Mouse (Mus musculus) kidney, embryonic 14.5 days (tissue): ENCODE data around the gene Rasgrf1. TPM values are rescaled to one million over a fixed set of nuclear protein-coding genes. Genes with fewer than 3 reads are reported as not detected.

ENCODE experiments used
- ATAC-seq: fragments of 200-750 bp; cut with Nextera tagmentation; 2 replicates; pipeline ENCODE4 v1.8.0; 2017; ENCODE audit warnings: moderate number of reproducible peaks, mild to moderate bottlenecking, moderate TSS enrichment, moderate library complexity; ENCODE audit not compliant: low FRiP score, low TSS enrichment
- H3K27ac ChIP-seq: fragments of 300-500 bp; sonication (generic); 2 replicates; pipeline ENCODE4 v1.5.1; 2014; ENCODE audit warnings: low read depth, mild to moderate bottlenecking, low read length, moderate library complexity, mixed read lengths
- H3K27me3 ChIP-seq: fragments of 300-500 bp; sonication (generic); 2 replicates; pipeline ENCODE4 v1.6.1; 2014; ENCODE audit warnings: mild to moderate bottlenecking, low read length; ENCODE audit not compliant: control insufficient read depth, insufficient read depth
- H3K36me3 ChIP-seq: fragments of 300-500 bp; sonication (generic); 2 replicates; pipeline ENCODE4 v1.6.1; 2014; ENCODE audit warnings: low read length, mixed read lengths; ENCODE audit not compliant: control insufficient read depth, insufficient read depth
- H3K4me1 ChIP-seq: fragments of 300-500 bp; sonication (generic); 2 replicates; pipeline ENCODE4 v1.6.1; 2014; ENCODE audit warnings: low read length, mixed read lengths; ENCODE audit not compliant: control insufficient read depth, insufficient read depth
- H3K4me2 ChIP-seq: fragments of 300-500 bp; sonication (generic); replicated peaks from 2 replicates; pipeline ENCODE4 v1.6.1; 2014; ENCODE audit warnings: low read depth, mild to moderate bottlenecking, low read length
- H3K4me3 ChIP-seq: fragments of 300-500 bp; sonication (generic); 2 replicates; pipeline ENCODE4 v1.5.1; 2014; ENCODE audit warnings: mild to moderate bottlenecking, low read length
- H3K9ac ChIP-seq: fragments of 300-500 bp; sonication (generic); 2 replicates; pipeline ENCODE4 v1.6.1; 2014; ENCODE audit warnings: low read depth, mild to moderate bottlenecking, low read length, moderate library complexity
- H3K9me3 ChIP-seq: fragments of 300-500 bp; sonication (generic); 2 replicates; pipeline ENCODE4 v1.6.1; 2016; ENCODE audit warnings: low read length; ENCODE audit not compliant: control insufficient read depth
- WGBS: fragments of 180-500 bp; shearing (Covaris S2); extraction: QIAGEN DNeasy Blood & Tissue Kit; methylation state at CpG from one replicate; pipeline ENCODE4 v1.1.7; 2014; 5-methylcytosine and 5-hydroxymethylcytosine counted together
- polyA plus RNA-seq: library from polyadenylated mRNA; unstranded; fragments of >200 nt; fragmentation: Nextera tagmentation; extraction: Ambion mirVana; gene quantifications from 2 replicates; pipeline ENCODE4 v1.2.1, GENCODE M21; 2014

Gene Rasgrf1
- polyA plus RNA-seq, 1 experiment from 2014 or later = 0.11 TPM

DNA sequence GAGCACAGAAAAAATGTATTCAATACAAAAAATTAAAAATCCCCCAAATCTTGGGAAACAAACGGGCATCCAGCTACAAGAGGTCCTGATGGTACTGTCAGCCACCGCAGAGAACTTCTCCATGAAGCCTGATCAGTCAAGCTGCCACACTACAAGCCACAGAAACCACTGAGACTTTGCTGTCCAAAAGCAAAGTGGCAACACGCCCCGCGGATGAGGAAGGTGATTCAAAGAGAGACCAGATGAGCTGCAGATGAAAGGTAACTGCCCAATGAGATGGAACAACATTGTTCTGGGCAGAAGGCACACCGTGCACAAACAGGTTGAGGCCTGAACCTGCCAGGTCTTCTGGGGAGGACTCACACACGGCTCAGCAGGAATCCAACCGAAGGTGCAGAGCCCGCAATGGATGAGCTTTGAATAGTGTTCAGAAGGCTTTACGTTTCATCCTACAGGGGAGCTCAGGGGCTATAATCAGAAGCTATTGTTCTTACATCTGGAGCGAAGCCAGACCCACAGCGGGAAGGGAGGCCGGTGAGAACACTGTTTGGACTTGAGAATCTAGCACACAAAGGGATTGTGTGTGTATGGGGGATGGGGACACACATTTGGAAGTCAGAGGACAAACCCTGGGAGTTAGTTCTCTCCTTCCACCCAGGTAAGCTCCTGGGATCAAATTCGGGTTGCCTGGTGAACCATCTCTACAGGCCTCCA lies 9.4 kb upstream of the Rasgrf1 start:
- 34% methylated on average over 14 of the region's 14 CpGs for WGBS
- Histone ChIP-seq H3K4me3 (no peak overlapping the region), H3K36me3 (no peaks in the 10 kb centered on the region), H3K9me3 (no peaks in the 10 kb centered on the region), H3K9ac (no peak overlapping the region), H3K27ac (no peak overlapping the region), H3K27me3 (peaks cover 9% of the 10 kb centered on the region; the same call in 1 of the 2 replicates), H3K4me2 (no peak overlapping the region), H3K4me1 (no peaks in the 10 kb centered on the region)
- ATAC-seq = no peak

DNA sequence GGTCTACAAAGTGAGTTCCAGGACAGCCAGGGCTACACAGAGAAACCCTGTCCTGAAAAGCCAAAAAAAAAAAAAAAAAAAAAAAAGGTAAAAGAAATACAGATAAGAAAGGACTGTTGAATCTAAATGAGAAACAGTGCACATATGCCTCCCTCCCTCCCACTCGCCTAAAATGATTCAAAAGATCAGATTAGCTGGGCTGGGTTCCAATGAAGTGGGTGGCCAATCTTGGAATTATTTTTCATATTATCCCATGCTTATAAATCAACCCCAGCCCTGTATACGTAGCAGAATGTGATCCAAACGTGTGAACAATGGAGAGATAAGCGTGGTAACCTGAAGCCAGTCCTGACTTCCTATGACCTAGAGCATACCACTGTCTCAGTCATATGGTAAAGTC lies 8.5 kb upstream of the Rasgrf1 start:
- Histone ChIP-seq H3K27me3 (peaks cover 14% of the 10 kb centered on the region; the same call in 1 of the 2 replicates), H3K4me1 (no peaks in the 10 kb centered on the region), H3K9ac (no peak overlapping the region), H3K9me3 (no peaks in the 10 kb centered on the region), H3K4me2 (no peak overlapping the region), H3K4me3 (no peak overlapping the region), H3K36me3 (no peaks in the 10 kb centered on the region), H3K27ac (no peak overlapping the region)
- ATAC-seq = no peak
- 70% methylated on average over 4 of the region's 4 CpGs for WGBS

DNA sequence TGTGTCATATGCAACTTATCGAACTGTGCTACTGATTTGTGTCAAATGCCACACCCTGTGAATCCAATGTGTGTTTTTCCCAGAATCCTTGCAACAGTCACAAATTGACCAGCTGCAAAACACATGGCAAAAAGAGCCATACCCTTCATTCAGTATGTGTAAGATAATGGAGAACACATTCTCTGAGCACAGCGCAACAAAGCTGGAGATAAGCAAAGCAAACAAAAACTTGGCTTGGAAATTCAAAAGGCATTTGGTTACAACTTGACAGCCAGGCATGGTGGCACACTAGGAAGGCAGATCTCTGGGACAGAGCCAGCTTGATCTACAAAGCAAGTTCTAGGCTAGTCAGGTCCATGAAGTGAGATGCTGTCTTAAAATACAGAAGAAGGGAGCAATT lies 6.9 kb upstream of the Rasgrf1 start:
- H3K9me3 ChIP-seq = no peaks in the 10 kb centered on the region
- H3K9ac ChIP-seq = no peak overlapping the region
- H3K4me3 ChIP-seq = no peak overlapping the region
- no peaks in the 10 kb centered on the region for H3K36me3 ChIP-seq
- H3K27ac ChIP-seq = no peak overlapping the region
- no peak overlapping the region for H3K4me2 ChIP-seq
- ATAC-seq = no peak
- no peaks in the 10 kb centered on the region for H3K4me1 ChIP-seq
- 83% methylated on average over 2 of the region's 2 CpGs for WGBS
- peaks cover 30% of the 10 kb centered on the region for H3K27me3 ChIP-seq

DNA sequence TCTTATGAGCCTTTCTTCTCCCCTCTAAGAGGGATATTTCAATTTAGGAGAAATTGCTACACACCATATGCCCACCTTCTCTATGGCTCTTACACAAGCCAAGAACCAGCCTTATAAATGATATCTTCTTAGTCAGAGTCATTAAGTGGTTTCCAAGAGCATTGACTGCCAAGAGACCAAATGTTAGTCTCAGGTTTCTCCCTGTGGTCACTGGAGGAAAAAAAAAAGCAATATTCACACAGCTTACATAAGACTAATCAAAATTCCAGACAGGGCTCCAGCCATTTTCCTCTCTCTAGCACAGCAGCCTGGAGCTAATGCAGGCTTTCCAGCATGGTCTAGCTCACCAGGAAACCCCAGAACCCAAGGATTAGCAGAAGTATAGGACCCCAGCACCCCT lies 3.1 kb upstream of the Rasgrf1 start:
- no peaks in the 10 kb centered on the region for H3K36me3 ChIP-seq
- peaks cover 60% of the 10 kb centered on the region for H3K27me3 ChIP-seq
- no peak overlapping the region for H3K4me3 ChIP-seq
- H3K27ac ChIP-seq = no peak overlapping the region
- no peak overlapping the region for H3K9ac ChIP-seq
- ATAC-seq = no peak
- H3K9me3 ChIP-seq = no peaks in the 10 kb centered on the region
- H3K4me1 ChIP-seq = peaks cover 17% of the 10 kb centered on the region
- no peak overlapping the region for H3K4me2 ChIP-seq

DNA sequence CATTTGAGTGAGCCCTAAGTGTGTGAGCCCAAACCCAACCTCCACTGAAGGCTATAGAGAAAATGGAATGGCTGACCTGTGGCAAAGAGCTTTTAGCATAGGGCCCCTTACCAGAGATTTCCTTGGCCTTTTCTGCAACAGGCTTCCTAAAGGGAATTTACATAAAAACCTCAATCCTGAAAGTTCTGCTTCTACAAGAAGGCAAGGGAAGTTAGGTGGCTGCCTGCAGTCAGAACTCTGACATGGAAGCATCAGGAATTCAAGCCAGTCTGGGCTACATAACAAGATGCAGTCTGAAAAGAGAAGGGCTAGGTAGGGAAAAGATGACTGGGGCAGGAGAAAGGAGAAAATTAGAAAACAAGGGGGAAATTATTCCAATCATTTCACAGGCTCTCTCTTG lies 1.8 kb upstream of the Rasgrf1 start:
- no peak for ATAC-seq
- no peak overlapping the region for H3K4me2 ChIP-seq
- no peaks in the 10 kb centered on the region for H3K9me3 ChIP-seq
- H3K36me3 ChIP-seq = no peaks in the 10 kb centered on the region
- H3K9ac ChIP-seq = no peak overlapping the region
- H3K27me3 ChIP-seq = peaks cover 72% of the 10 kb centered on the region
- peaks cover 17% of the 10 kb centered on the region for H3K4me1 ChIP-seq
- no peak overlapping the region for H3K4me3 ChIP-seq
- no peak overlapping the region for H3K27ac ChIP-seq

DNA sequence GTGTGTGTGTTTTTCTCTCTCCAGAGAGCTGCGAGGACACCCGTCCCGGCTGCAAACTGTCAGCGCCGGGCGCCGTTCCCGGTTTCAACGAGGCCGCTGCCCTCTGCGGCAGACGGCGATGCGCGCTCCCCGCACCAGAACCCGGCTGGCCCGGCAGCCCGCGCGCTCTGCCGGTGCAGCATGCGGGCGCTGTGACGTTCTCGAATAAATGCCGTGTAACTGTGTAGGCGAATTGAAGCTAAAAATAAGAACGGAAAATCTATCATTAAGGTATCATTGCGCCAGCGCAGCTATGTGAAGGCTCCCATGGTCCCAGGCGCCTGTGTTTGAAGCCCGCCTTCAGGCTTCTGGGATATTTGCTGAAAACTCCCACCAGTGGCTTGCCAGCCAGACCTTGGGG lies 1.1 kb upstream of the Rasgrf1 start:
- no peak for ATAC-seq
- Histone ChIP-seq H3K27ac (no peak overlapping the region), H3K4me3 (peak overlapping the region; percentile 45), H3K9ac (no peak overlapping the region), H3K4me2 (peak overlapping the region; percentile 86), H3K27me3 (peaks cover 78% of the 10 kb centered on the region), H3K4me1 (peaks cover 17% of the 10 kb centered on the region), H3K9me3 (no peaks in the 10 kb centered on the region), H3K36me3 (no peaks in the 10 kb centered on the region)
- 1% methylated on average over 33 of the region's 33 CpGs for WGBS

DNA sequence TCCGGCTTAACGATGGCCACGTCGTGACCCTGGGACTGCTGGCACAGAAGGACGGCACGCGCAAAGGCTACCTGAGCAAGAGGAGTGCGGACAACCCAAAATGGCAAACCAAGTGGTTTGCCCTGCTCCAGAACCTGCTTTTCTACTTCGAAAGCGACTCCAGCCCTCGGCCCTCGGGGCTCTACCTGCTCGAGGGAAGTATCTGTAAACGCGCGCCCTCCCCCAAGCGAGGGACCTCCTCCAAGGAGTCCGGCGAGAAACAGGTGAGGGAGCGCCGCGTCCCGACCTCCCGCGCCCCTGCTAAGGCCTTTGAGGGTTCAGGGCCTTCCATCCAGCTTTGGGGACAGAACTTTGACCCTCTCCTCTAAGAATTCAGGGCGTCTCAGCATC lies 298 bp downstream of the Rasgrf1 start:
- peak; percentile 32; the same call in 1 of the 2 replicates for ATAC-seq
- Histone ChIP-seq H3K36me3 (no peaks in the 10 kb centered on the region), H3K27me3 (peaks cover 88% of the 10 kb centered on the region), H3K4me2 (peak overlapping the region; percentile 86), H3K27ac (no peak overlapping the region), H3K4me3 (peak overlapping the region; percentile 45), H3K9ac (no peak overlapping the region), H3K9me3 (no peaks in the 10 kb centered on the region), H3K4me1 (peaks cover 17% of the 10 kb centered on the region)
- WGBS = 1% methylated on average over 26 of the region's 26 CpGs

DNA sequence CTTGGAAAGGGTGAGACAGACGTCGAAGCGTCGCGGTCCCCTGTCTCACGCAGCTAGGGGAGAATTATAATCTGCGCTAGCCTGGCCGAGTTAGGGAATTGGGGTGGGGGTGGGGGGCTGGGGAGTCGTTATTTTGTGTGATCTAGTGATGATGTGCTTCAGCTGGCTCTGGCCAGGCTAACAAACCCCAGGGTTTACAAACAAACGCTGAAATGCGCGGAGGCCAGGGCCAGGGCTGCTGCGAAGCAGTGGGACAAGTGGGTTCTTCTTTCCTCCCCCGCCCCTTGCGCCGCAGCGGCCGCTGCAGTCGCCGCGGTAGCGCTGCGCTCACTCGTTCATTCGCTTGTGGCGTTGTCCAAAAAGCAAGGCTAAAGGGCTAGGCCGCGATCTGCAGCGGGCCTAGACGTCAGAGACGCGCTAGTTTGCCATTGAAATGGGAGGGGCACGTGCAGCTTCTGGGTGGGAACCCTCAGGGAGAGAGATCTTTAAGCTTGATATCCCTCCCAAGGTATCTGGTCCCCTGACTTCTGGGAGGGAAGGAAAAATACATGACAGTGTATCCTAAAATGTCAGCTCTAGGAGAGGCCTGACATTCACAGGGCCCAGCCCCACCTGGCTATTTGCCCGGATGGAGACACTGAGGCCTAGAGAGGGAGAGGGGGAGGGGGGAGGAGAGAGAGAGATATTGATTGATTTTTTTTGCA lies 1.2 kb downstream of the Rasgrf1 start:
- WGBS = 1% methylated on average over 34 of the region's 34 CpGs
- H3K27me3 ChIP-seq = peaks cover 86% of the 10 kb centered on the region
- peak overlapping the region; percentile 21; the same call in 1 of the 2 replicates for H3K4me2 ChIP-seq
- H3K4me1 ChIP-seq = peaks cover 17% of the 10 kb centered on the region
- H3K9me3 ChIP-seq = no peaks in the 10 kb centered on the region
- no peak overlapping the region for H3K27ac ChIP-seq
- 0 out of 2 replicates have a peak, but pooled peaks have one; percentile 10 for ATAC-seq
- H3K4me3 ChIP-seq = peak overlapping the region; percentile 45
- H3K36me3 ChIP-seq = no peaks in the 10 kb centered on the region
- no peak overlapping the region for H3K9ac ChIP-seq

DNA sequence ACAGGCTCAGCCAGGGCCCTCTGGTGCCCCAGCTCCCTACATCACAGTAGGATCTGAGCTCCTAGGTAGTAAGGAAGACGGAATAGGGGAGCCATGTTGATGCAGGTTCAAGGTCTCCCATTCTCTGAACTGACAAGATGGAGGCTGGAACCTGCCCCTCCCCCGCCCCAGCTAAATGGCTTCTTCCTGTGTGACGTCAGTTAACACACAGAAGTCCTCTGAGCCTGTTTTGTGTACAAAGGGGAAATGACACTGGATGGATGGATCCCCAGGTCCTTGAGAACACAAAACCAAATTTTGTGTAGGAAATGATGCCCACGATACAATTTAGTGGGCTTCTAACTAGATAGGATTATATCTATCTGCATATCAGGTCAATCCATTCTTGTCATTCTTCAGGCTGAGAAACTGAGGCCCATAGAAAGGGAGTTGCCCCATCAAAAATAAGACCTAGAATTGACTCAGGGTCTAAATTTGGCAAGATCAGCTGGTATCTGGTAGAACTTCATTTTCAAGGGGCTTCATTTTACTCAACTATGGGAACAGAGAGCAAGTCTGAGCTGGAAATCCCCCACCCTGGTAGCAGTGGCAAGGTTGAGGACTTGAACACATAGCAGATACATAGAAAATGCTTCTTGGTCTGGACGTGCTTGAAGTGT lies 2.3 kb downstream of the Rasgrf1 start:
- no peak for ATAC-seq
- no peaks in the 10 kb centered on the region for H3K36me3 ChIP-seq
- H3K4me1 ChIP-seq = peaks cover 17% of the 10 kb centered on the region
- H3K4me2 ChIP-seq = no peak overlapping the region
- peaks cover 75% of the 10 kb centered on the region for H3K27me3 ChIP-seq
- WGBS = 68% methylated on average over 5 of the region's 5 CpGs
- no peak overlapping the region for H3K27ac ChIP-seq
- no peaks in the 10 kb centered on the region for H3K9me3 ChIP-seq
- H3K4me3 ChIP-seq = no peak overlapping the region
- no peak overlapping the region for H3K9ac ChIP-seq
